Mouse (Mus musculus) effector memory CD4-positive, alpha-beta T cell, adult 5 months (primary cell): ENCODE measurements around the gene Gm4836. TPM values are rescaled to one million over a fixed set of nuclear protein-coding genes. Genes with fewer than 3 reads are reported as not detected.

Experiments
- polyA plus RNA-seq: library from polyadenylated mRNA; unstranded; fragments of 100-300 nt; shearing (Covaris generic); gene quantifications from one replicate; pipeline ENCODE4 v1.2.1, GENCODE M21; 2017

Gene Gm4836
- not detected for polyA plus RNA-seq

DNA sequence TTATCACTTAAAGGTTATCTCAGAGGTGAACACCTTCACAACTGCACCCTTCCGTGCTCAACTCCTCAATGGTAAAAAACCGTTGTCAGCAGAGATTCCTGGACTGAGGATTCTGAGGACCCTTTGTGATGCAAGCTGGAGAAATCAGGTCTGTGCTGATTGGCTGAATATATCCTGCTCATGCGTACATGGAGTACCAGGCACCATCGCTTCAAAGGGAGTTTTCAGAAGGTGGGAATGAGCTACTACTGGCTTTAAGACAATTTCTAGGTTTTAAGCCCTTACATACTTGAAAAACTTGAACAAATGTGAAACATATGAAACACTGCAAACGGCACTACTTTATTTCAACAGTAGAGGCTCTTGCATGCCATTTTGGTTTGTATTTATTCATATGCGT, at the start of gene Gm4836:
TSS of gene Gm4836 (minus strand) at position 101 of the 400 bp plus-strand sequence.

